Mouse (Mus musculus) forebrain, embryonic 16.5 days (tissue): Measurements from ENCODE around the gene Rapgef5. TPM values are rescaled to one million over a fixed set of nuclear protein-coding genes. Genes with fewer than 3 reads are reported as not detected.

Source experiments
- ATAC-seq: fragments of 200-750 bp; cut with Nextera tagmentation; 2 replicates; pipeline ENCODE4 v1.8.0; 2017; ENCODE audit warnings: mild to moderate bottlenecking, moderate library complexity
- H3K27ac ChIP-seq: fragments of 300-500 bp; sonication (generic); 2 replicates; pipeline ENCODE4 v1.5.1; 2014; ENCODE audit warnings: low read length, control low read depth
- H3K27me3 ChIP-seq: fragments of 300-500 bp; sonication (generic); replicated peaks from 2 replicates; pipeline ENCODE4 v1.6.1; 2014; ENCODE audit warnings: low read length; ENCODE audit not compliant: control insufficient read depth, insufficient read depth
- H3K36me3 ChIP-seq: fragments of 300-500 bp; sonication (generic); 2 replicates; pipeline ENCODE4 v1.6.1; 2014; ENCODE audit not compliant: control insufficient read depth, insufficient read depth
- H3K4me1 ChIP-seq: fragments of 300-500 bp; sonication (generic); replicated peaks from 2 replicates; pipeline ENCODE4 v1.6.1; 2014; ENCODE audit warnings: low read length; ENCODE audit not compliant: control insufficient read depth, insufficient read depth
- H3K4me2 ChIP-seq: fragments of 300-500 bp; sonication (generic); 2 replicates; pipeline ENCODE4 v1.6.1; 2014; ENCODE audit warnings: mild to moderate bottlenecking, low read length, control low read depth
- H3K4me3 ChIP-seq: fragments of 300-500 bp; sonication (generic); replicated peaks from 2 replicates; pipeline ENCODE4 v1.5.1; 2014; ENCODE audit warnings: mild to moderate bottlenecking, low read length, control low read depth
- H3K9ac ChIP-seq: fragments of 300-500 bp; sonication (generic); replicated peaks from 2 replicates; pipeline ENCODE4 v1.6.1; 2014; ENCODE audit warnings: low read depth, low read length, control low read depth
- H3K9me3 ChIP-seq: fragments of 300-500 bp; sonication (generic); 2 replicates; pipeline ENCODE4 v1.6.1; 2016; ENCODE audit warnings: low read length; ENCODE audit not compliant: control insufficient read depth
- WGBS: fragments of 180-500 bp; shearing (Covaris S2); extraction: QIAGEN DNeasy Blood & Tissue Kit; methylation state at CpG from one replicate; pipeline ENCODE4 v1.1.7; 2014; 5-methylcytosine and 5-hydroxymethylcytosine counted together
- polyA plus RNA-seq: library from polyadenylated mRNA; unstranded; fragments of >200 nt; fragmentation: Nextera tagmentation; extraction: Ambion mirVana; gene quantifications from 2 replicates; pipeline ENCODE4 v1.2.1, GENCODE M21; 2015

Rapgef5 gene
- polyA plus RNA-seq, 1 experiment from 2014 or later = 36.6 TPM

GRCm38 (mm10) chr12:117586124-117586523 lies 69.8 kb downstream of the Rapgef5 start:
- 0 out of 2 replicates have a peak, but pooled peaks have one; percentile 38 for ATAC-seq
- Histone ChIP-seq H3K9me3 (no peaks in the 10 kb centered on the region), H3K4me1 (no peaks in the 10 kb centered on the region), H3K4me2 (no peak overlapping the region), H3K27ac (no peak overlapping the region), H3K9ac (no peak overlapping the region), H3K4me3 (no peak overlapping the region), H3K36me3 (no peaks in the 10 kb centered on the region), H3K27me3 (no peaks in the 10 kb centered on the region)
- 38% methylated on average over 1 of the region's 1 CpGs for WGBS

- H3K4me1 ChIP-seq = no peaks in the 10 kb centered on the region
- H3K27me3 ChIP-seq = no peaks in the 10 kb centered on the region
- no peak for ATAC-seq
- no peak overlapping the region for H3K27ac ChIP-seq
- no peaks in the 10 kb centered on the region for H3K9me3 ChIP-seq
- no peaks in the 10 kb centered on the region for H3K36me3 ChIP-seq
- no peak overlapping the region for H3K9ac ChIP-seq
- H3K4me2 ChIP-seq = no peak overlapping the region
- no peak overlapping the region for H3K4me3 ChIP-seq
- 90% methylated on average over 2 of the region's 2 CpGs for WGBS
These were observed 72.9 kb downstream of the Rapgef5 start for GRCm38 (mm10) chr12:117589186-117589585.

DNA sequence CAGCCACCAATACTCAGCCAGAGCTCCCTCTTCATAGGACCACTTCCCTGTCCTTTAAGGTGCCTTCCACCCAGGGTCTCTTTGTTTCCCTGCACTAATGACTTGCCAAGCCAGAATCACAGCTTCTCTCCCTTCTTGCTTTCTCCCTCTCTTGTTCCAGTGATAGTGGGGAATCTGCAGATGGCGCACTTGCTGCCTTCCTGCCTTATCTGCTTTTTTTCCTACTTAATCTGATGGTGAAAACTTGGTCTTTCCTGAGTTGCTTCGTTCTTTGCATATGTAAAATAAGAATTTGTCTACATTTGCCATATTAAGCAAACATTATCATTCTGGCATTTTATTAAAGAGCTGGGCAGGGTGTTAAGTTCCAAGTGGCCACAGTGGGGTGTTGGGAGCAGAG lies 75.7 kb downstream of the Rapgef5 start:
- Histone ChIP-seq H3K4me1 (no peaks in the 10 kb centered on the region), H3K36me3 (no peaks in the 10 kb centered on the region), H3K9ac (no peak overlapping the region), H3K4me3 (no peak overlapping the region), H3K9me3 (no peaks in the 10 kb centered on the region), H3K4me2 (no peak overlapping the region), H3K27me3 (no peaks in the 10 kb centered on the region), H3K27ac (no peak overlapping the region)
- 29% methylated on average over 2 of the region's 2 CpGs for WGBS
- no peak for ATAC-seq

DNA sequence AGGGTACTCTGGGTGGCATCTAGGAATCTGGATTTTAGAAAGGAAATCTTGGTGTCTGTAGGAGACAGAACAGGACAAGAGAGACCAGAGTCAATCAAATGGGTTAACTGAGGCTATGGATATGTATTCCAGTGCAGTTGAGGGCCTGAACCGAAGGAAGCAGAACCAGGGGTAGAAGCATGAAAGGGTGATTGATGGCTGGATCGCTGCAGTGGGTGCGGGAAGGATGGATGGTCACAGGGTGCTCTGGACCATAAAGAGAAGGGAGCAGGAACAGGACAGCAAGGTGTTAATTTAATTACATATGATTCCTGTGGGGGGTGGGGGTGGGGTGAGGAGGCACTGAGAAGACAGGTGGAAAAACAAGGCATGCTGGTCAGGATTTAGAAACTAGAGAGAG lies 76.3 kb downstream of the Rapgef5 start:
- Histone ChIP-seq H3K27me3 (no peaks in the 10 kb centered on the region), H3K4me2 (no peak overlapping the region), H3K36me3 (no peaks in the 10 kb centered on the region), H3K4me3 (no peak overlapping the region), H3K9ac (no peak overlapping the region), H3K4me1 (no peaks in the 10 kb centered on the region), H3K27ac (no peak overlapping the region), H3K9me3 (no peaks in the 10 kb centered on the region)
- ATAC-seq = no peak
- 69% methylated on average over 3 of the region's 3 CpGs for WGBS

- Histone ChIP-seq H3K4me3 (no peak overlapping the region), H3K9ac (no peak overlapping the region), H3K9me3 (no peaks in the 10 kb centered on the region), H3K27ac (no peak overlapping the region), H3K4me1 (no peaks in the 10 kb centered on the region), H3K4me2 (no peak overlapping the region), H3K27me3 (no peaks in the 10 kb centered on the region), H3K36me3 (no peaks in the 10 kb centered on the region)
- WGBS = 77% methylated on average over 9 of the region's 9 CpGs
- no peak for ATAC-seq
These were observed 78.9 kb downstream of the Rapgef5 start for GRCm38 (mm10) chr12:117595179-117595578.

DNA sequence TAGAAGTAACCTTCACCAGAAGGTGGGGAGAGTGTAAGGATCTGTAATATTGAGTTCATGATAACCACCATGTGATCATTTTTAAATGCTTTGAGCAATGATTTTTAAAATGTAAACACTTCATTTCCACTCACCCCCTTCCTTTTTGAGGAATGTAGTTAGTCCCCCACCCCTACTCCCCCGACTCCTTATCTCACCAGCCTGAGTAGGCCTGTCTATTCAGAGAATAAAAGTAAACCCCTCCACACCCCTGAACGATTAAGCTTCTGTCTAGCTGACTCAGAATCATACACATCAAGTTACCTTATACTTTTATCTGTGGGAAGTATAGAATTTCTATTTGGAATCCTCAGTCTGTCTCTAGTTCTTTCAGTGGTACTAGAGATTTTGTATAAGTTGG lies 81.9 kb downstream of the Rapgef5 start:
- H3K9ac ChIP-seq = no peak overlapping the region
- no peak overlapping the region for H3K4me3 ChIP-seq
- 80% methylated on average over 2 of the region's 2 CpGs for WGBS
- ATAC-seq = no peak
- no peaks in the 10 kb centered on the region for H3K27me3 ChIP-seq
- no peaks in the 10 kb centered on the region for H3K4me1 ChIP-seq
- no peaks in the 10 kb centered on the region for H3K36me3 ChIP-seq
- no peaks in the 10 kb centered on the region for H3K9me3 ChIP-seq
- no peak overlapping the region for H3K4me2 ChIP-seq
- H3K27ac ChIP-seq = no peak overlapping the region

DNA sequence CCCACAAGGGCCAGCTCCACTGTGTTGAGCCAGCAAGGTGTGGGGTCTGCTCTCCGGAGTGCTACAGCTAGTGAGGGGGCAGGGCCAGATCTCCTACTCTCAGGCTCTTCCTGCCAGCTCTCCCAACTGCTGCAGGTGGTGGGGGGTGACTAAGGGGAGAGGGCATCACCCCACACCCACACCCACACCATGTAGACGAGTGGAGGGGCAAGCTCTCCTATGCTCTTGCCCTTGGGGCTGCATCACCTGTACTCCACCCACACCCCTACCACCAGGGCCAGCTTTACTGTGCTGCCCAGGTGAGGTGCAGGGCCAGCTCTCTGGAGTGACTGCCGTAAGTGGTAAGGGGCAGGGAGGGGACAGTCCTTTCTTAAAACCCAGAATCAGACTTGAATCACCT lies 89.7 kb downstream of the Rapgef5 start:
- no peaks in the 10 kb centered on the region for H3K27me3 ChIP-seq
- H3K36me3 ChIP-seq = no peaks in the 10 kb centered on the region
- no peak overlapping the region for H3K4me2 ChIP-seq
- no peak for ATAC-seq
- H3K4me1 ChIP-seq = no peaks in the 10 kb centered on the region
- H3K9me3 ChIP-seq = no peaks in the 10 kb centered on the region
- WGBS = 78% methylated on average over 3 of the region's 3 CpGs
- H3K9ac ChIP-seq = no peak overlapping the region
- no peak overlapping the region for H3K4me3 ChIP-seq
- no peak overlapping the region for H3K27ac ChIP-seq

- H3K9ac ChIP-seq = no peak overlapping the region
- H3K4me1 ChIP-seq = 0 out of 2 replicates have a peak, but pooled peaks cover 2% of the 10 kb centered on the region
- H3K27ac ChIP-seq = no peak overlapping the region
- H3K4me3 ChIP-seq = no peak overlapping the region
- no peaks in the 10 kb centered on the region for H3K36me3 ChIP-seq
- 74% methylated on average over 3 of the region's 3 CpGs for WGBS
- H3K4me2 ChIP-seq = no peak overlapping the region
- H3K9me3 ChIP-seq = no peaks in the 10 kb centered on the region
- no peaks in the 10 kb centered on the region for H3K27me3 ChIP-seq
- ATAC-seq = no peak; the same call in 1 of the 2 replicates
These were observed 96.4 kb downstream of the Rapgef5 start for GRCm38 (mm10) chr12:117612715-117613114.

DNA sequence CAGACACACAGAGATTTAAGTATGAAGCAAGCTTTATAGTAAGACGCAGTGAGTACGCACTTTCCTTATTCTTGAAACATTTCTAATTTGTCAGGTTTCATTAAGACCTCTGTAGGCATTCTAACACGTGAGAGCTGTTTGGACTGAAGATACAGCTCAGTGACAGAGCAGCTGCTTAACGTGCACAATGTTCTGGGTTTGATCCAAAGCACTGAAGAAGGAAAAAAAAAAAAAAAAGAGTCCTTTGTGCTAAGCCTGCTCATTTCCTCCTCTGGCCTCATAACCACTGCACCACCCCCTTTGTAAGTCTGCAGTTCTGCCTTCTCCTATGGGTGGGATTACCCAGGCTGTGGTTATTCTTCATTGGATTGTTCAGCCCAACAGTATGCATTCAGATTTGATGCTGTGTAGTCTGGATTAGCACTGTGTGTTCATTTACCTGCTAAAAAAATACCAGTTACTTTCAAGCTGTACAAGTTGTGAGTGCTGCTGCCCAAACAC lies 103.3 kb downstream of the Rapgef5 start:
- no peaks in the 10 kb centered on the region for H3K9me3 ChIP-seq
- H3K9ac ChIP-seq = no peak overlapping the region
- ATAC-seq = peak; percentile 55; the same call in 1 of the 2 replicates
- H3K27ac ChIP-seq = no peak overlapping the region
- H3K4me3 ChIP-seq = no peak overlapping the region
- peaks cover 2% of the 10 kb centered on the region; the same call in 1 of the 2 replicates for H3K4me1 ChIP-seq
- no peak overlapping the region for H3K4me2 ChIP-seq
- WGBS = 35% methylated on average over 4 of the region's 4 CpGs
- H3K27me3 ChIP-seq = no peaks in the 10 kb centered on the region; the same call in 1 of the 2 replicates
- H3K36me3 ChIP-seq = no peaks in the 10 kb centered on the region

DNA sequence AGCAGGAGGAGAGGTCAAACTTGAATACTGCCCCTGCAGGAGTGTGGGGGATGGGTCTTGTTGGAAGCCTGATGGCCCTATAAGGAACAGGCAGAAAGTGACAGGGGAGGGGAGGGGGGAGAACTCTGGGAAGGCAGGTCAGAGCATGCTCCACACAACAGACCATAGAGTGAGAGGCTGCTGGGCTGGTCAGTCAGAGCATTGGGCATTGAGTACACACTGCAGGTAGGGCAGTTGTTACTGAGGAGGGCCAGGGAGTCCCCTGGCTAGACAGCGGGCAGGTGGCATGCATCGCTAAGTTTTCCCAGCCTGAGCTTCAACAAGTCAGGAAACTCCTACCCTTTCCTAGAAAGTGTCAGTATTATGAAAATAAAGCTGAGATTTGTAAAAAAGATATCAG lies 106.7 kb downstream of the Rapgef5 start:
- Histone ChIP-seq H3K36me3 (no peaks in the 10 kb centered on the region), H3K4me3 (no peak overlapping the region), H3K9ac (no peak overlapping the region), H3K27ac (no peak overlapping the region), H3K4me2 (no peak overlapping the region), H3K4me1 (peaks cover 9% of the 10 kb centered on the region; the same call in 1 of the 2 replicates), H3K9me3 (no peaks in the 10 kb centered on the region), H3K27me3 (no peaks in the 10 kb centered on the region; the same call in 1 of the 2 replicates)
- 88% methylated on average over 2 of the region's 2 CpGs for WGBS
- ATAC-seq = no peak
